Mouse (Mus musculus): ENCODE measurements at regions not wholly inside any gene's neighbourhood (a gene's known extent, or its start where the extent isn't known, plus 50 kb on each side); places are given as distances from the start of the nearest gene placed in this dataset.

DNA sequence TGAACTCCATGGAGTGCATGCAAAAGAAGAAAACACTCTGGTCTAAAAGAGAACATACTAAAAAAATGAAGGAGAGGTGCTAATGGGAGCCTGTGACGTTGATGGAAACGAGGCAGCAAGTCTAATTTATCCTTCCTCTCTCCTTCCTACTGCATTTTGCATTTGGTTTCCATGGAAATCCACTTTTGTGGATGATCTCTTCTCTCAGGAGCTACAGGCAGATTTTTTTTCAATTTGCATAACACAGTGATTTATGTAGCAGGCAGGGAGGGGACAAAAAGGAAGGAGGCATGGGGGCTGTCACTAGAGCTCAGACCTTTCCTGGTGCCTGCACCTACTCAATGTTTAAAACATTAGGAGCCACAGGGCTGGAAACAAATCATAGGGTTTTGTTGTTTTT lies 167.7 kb upstream of the Atp10a start:
- TF ChIP-seq UBTF (IDR thresholded peaks at IDR 0.05; ENCODE audit: low read depth, low read length) (no peak), GABPA (IDR thresholded peaks at IDR 0.05; ENCODE audit: insufficient replicate concordance, low read depth, low read length) (no peak), POLR2A (IDR thresholded peaks at IDR 0.05; ENCODE audit: low read depth, low read length) (no peak), CTCF (conservative IDR thresholded peaks at IDR 0.05 in 1 of 2, IDR thresholded peaks at IDR 0.05 in 1 of 2; ENCODE audit: low read depth in 2 of 2, low read length in 2 of 2) (no peak), TCF12 (IDR thresholded peaks at IDR 0.05; ENCODE audit: low read depth, low read length) (no peak), ZKSCAN1 (IDR thresholded peaks at IDR 0.05; ENCODE audit: borderline replicate concordance, low read depth, low read length) (no peak), MXI1 (IDR thresholded peaks at IDR 0.05; ENCODE audit: low read depth, low read length) (no peak), EP300 (IDR thresholded peaks at IDR 0.05; ENCODE audit: low read length) (no peak), IRF4 (IDR thresholded peaks at IDR 0.05; ENCODE audit: low read depth, low read length) (no peak)

All from CH12.LX (cell line).